Mouse (Mus musculus) heart, postnatal 0 days (tissue): Measurements from ENCODE around the gene Tedc2.

ENCODE experiments used
- CTCF ChIP-seq: IDR thresholded peaks from 2 replicates; pipeline ENCODE4 v1.5.1; 2016; ENCODE audit warnings: antibody characterized with exemption, control low read depth, low read depth
- EP300 ChIP-seq: IDR thresholded peaks from 2 replicates; pipeline ENCODE4 v1.6.1; 2016; ENCODE audit warnings: antibody characterized with exemption, low read depth

DNA sequence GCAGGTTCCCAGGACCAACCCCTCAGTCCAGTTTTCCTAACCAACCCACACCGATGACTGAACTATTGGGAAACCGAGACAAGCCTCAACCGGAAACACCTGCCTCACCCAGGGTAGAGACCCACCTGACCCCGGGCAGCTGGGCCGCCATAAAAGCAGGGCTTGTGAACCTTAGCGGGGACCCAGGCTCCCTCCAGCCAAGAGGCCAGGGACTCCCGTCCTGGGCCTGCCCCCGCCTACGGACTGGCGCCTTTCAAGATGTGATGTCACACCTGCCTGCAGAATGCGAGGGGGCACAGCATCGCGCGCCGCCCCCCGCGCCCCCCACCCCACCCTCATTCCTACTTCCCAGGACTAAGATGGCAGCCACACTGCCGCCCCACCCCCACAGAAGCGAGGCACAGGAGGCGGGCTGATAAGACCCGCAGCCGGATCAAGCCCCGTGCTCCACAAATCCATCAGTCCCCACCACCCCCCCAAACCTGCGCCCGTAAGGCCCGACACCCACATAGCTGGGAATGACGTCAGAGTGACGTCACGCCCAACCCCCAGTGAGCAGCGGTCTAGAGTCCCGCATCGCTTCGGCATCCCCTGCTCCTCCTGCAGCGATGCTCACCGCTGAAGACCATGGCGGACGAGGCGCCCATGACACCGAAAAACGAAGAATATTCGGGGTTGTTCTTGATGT, 51.9 kb downstream of the Tedc2 start:
- TF ChIP-seq CTCF (no peak), EP300 (no peak)
